Mouse (Mus musculus): ENCODE measurements around the gene Ddx25.
A peak's percentile ranks its signal among the peaks of the same experiment; 100 is the strongest.

Ddx25 gene

GRCm38 (mm10) chr9:35541488-35541887 lies 16.8 kb downstream of the Ddx25 start:
- DNase-seq (ENCODE audit: low spot score) = peak; percentile 73

- no peak for DNase-seq (ENCODE audit: low spot score)
These were observed 17.3 kb downstream of the Ddx25 start for GRCm38 (mm10) chr9:35541024-35541423.

GRCm38 (mm10) chr9:35539001-35539750 lies 19.2 kb downstream of the Ddx25 start:
- no peak for DNase-seq (ENCODE audit: low spot score)

- no peak for DNase-seq (ENCODE audit: low spot score)
These were observed 22.5 kb downstream of the Ddx25 start for GRCm38 (mm10) chr9:35535876-35536275.

- peak; percentile 44 for DNase-seq (ENCODE audit: low spot score)
These were observed 23.2 kb downstream of the Ddx25 start for GRCm38 (mm10) chr9:35535110-35535509.

- DNase-seq (ENCODE audit: low spot score) = peak; percentile 7
These were observed 25.1 kb downstream of the Ddx25 start for GRCm38 (mm10) chr9:35533266-35533665.

GRCm38 (mm10) chr9:35529796-35530195 lies 28.5 kb downstream of the Ddx25 start:
- no peak for DNase-seq (ENCODE audit: low spot score)

GRCm38 (mm10) chr9:35529141-35529540 lies 29.2 kb downstream of the Ddx25 start:
- no peak for DNase-seq (ENCODE audit: low spot score)

- DNase-seq (ENCODE audit: low spot score) = peak; percentile 71
These were observed 34.4 kb downstream of the Ddx25 start for GRCm38 (mm10) chr9:35523941-35524411.

GRCm38 (mm10) chr9:35523541-35523940 lies 34.8 kb downstream of the Ddx25 start:
- DNase-seq (ENCODE audit: low spot score) = peak; percentile 56

- peak; percentile 14 for DNase-seq (ENCODE audit: low spot score)
These were observed 35.4 kb downstream of the Ddx25 start for GRCm38 (mm10) chr9:35522821-35523515.

- no peak for DNase-seq (ENCODE audit: low spot score)
These were observed 36.1 kb downstream of the Ddx25 start for GRCm38 (mm10) chr9:35522241-35522640.

- DNase-seq (ENCODE audit: low spot score) = no peak
These were observed 37.5 kb downstream of the Ddx25 start for GRCm38 (mm10) chr9:35520631-35521348.

GRCm38 (mm10) chr9:35518169-35518568 lies 40.2 kb downstream of the Ddx25 start, which contains the start of gene Gm1113:
Gm1113 (minus strand) TSS chr9:35518269.
- no peak for DNase-seq (ENCODE audit: low spot score)

- no peak for DNase-seq (ENCODE audit: low spot score)
These were observed 41.6 kb downstream of the Ddx25 start for GRCm38 (mm10) chr9:35516711-35517110.

- no peak for DNase-seq (ENCODE audit: low spot score)
These were observed 42.1 kb downstream of the Ddx25 start for GRCm38 (mm10) chr9:35516182-35516581.

- DNase-seq (ENCODE audit: low spot score) = no peak
These were observed 44.4 kb downstream of the Ddx25 start for GRCm38 (mm10) chr9:35513900-35514299.

- peak; percentile 49 for DNase-seq (ENCODE audit: low spot score)
These were observed 50.1 kb downstream of the Ddx25 start for GRCm38 (mm10) chr9:35508234-35508633.

GRCm38 (mm10) chr9:35502361-35503000 lies 55.8 kb downstream of the Ddx25 start:
- DNase-seq (ENCODE audit: low spot score) = no peak

GRCm38 (mm10) chr9:35499946-35500345 lies 58.4 kb downstream of the Ddx25 start:
- no peak for DNase-seq (ENCODE audit: low spot score)

GRCm38 (mm10) chr9:35495471-35495870 lies 62.9 kb downstream of the Ddx25 start:
- DNase-seq (ENCODE audit: low spot score) = no peak

GRCm38 (mm10) chr9:35494937-35495336 lies 63.4 kb downstream of the Ddx25 start:
- no peak for DNase-seq (ENCODE audit: low spot score)

Data from lung, postnatal 25 days (tissue).